Mouse (Mus musculus) embryonic facial prominence, embryonic 15.5 days (tissue): ENCODE measurements around the gene 1110051M20Rik. TPM values are rescaled to one million over a fixed set of nuclear protein-coding genes. Genes with fewer than 3 reads are reported as not detected.
A peak's percentile ranks its signal among the peaks of the same experiment; 100 is the strongest.
"Not testable (repeated sequence)": the region's sequence is repeated elsewhere in the genome, so short reads cannot be mapped to it uniquely, and the experiment has no call there.

Experiments used
- ATAC-seq: fragments of 200-750 bp; cut with Nextera tagmentation; 2 replicates; pipeline ENCODE4 v1.8.0; 2017; ENCODE audit warnings: low read depth, moderate TSS enrichment; ENCODE audit not compliant: insufficient number of reproducible peaks, low FRiP score, low TSS enrichment
- H3K27ac ChIP-seq: fragments of 300-500 bp; sonication (generic); replicated peaks from 2 replicates; pipeline ENCODE4 v1.5.1; 2015; ENCODE audit warnings: mild to moderate bottlenecking, inconsistent platforms
- H3K27me3 ChIP-seq: fragments of 300-500 bp; sonication (generic); 2 replicates; pipeline ENCODE4 v1.6.1; 2015; ENCODE audit warnings: inconsistent platforms
- H3K36me3 ChIP-seq: fragments of 300-500 bp; sonication (generic); 2 replicates; pipeline ENCODE4 v1.6.1; 2015; ENCODE audit warnings: mild to moderate bottlenecking, inconsistent platforms
- H3K4me1 ChIP-seq: fragments of 300-500 bp; sonication (generic); 2 replicates; pipeline ENCODE4 v1.6.1; 2015; ENCODE audit warnings: inconsistent platforms
- H3K4me2 ChIP-seq: fragments of 300-500 bp; sonication (generic); replicated peaks from 2 replicates; pipeline ENCODE4 v1.6.1; 2015; ENCODE audit warnings: mild to moderate bottlenecking, inconsistent platforms
- H3K4me3 ChIP-seq: fragments of 300-500 bp; sonication (generic); replicated peaks from 2 replicates; pipeline ENCODE4 v1.5.1; 2015; ENCODE audit warnings: mild to moderate bottlenecking, inconsistent platforms
- H3K9ac ChIP-seq: fragments of 300-500 bp; sonication (generic); 2 replicates; pipeline ENCODE4 v1.6.1; 2015; ENCODE audit warnings: inconsistent platforms
- H3K9me3 ChIP-seq: fragments of 300-500 bp; sonication (generic); replicated peaks from 2 replicates; pipeline ENCODE4 v1.6.1; 2016; ENCODE audit warnings: inconsistent platforms
- WGBS: fragments of 180-500 bp; shearing (Covaris S2); methylation state at CpG from one replicate; pipeline ENCODE4 v1.1.7; 2015; 5-methylcytosine and 5-hydroxymethylcytosine counted together
- polyA plus RNA-seq: library from polyadenylated mRNA; unstranded; fragments of >200 nt; fragmentation: Nextera tagmentation; extraction: Ambion mirVana; gene quantifications from 2 replicates; pipeline ENCODE4 v1.2.1, GENCODE M21; 2015

1110051M20Rik gene
- polyA plus RNA-seq: 61.0 and 68.0 TPM in 2 replicates

- Histone ChIP-seq H3K27ac (peak within 1 kb of the TSS; percentile 23; the same call in 1 of the 2 replicates), H3K36me3 (no peaks in the 10 kb centered on the region)
These were observed at the start of gene 1110051M20Rik for GRCm38 (mm10) chr2:91444286-91444892. Gene 1110051M20Rik (minus strand): TSS chr2:91444704.

GRCm38 (mm10) chr2:91493981-91494380 is 49.5 kb upstream of the 1110051M20Rik start:
- WGBS: 96% methylated on average over 9 of the region's 9 CpGs
- no peak for ATAC-seq
- H3K9me3 ChIP-seq: no peaks in the 10 kb centered on the region
- no peak overlapping the region for H3K9ac ChIP-seq
- H3K4me1 ChIP-seq: no peaks in the 10 kb centered on the region
- H3K4me2 ChIP-seq: no peak overlapping the region
- no peaks in the 10 kb centered on the region for H3K27me3 ChIP-seq
- H3K4me3 ChIP-seq: no peak overlapping the region
- no peak overlapping the region for H3K27ac ChIP-seq
- H3K36me3 ChIP-seq: peaks cover 88% of the 10 kb centered on the region

More at GRCm38 (mm10) chr2:91444286-91444892, at the start of gene 1110051M20Rik:
- H3K4me1 ChIP-seq: peaks cover 8% of the 10 kb centered on the region; the same call in 1 of the 2 replicates
- 1% methylated on average over 19 of the region's 19 CpGs for WGBS
- H3K4me2 ChIP-seq: peak within 1 kb of the TSS; percentile 65
- peak within 1 kb of the TSS; percentile 47; the same call in 1 of the 2 replicates for H3K9ac ChIP-seq
- H3K27me3 ChIP-seq: no peaks in the 10 kb centered on the region
- H3K4me3 ChIP-seq: peak within 1 kb of the TSS; percentile 77
- peak; percentile 89 for ATAC-seq
- no peaks in the 10 kb centered on the region for H3K9me3 ChIP-seq

- no peaks in the 10 kb centered on the region for H3K27me3 ChIP-seq
- no peak for ATAC-seq
- no peaks in the 10 kb centered on the region for H3K4me1 ChIP-seq
- no peak overlapping the region for H3K9ac ChIP-seq
- H3K4me2 ChIP-seq: no peak overlapping the region
- 92% methylated on average over 12 of the region's 12 CpGs for WGBS
- no peak overlapping the region for H3K27ac ChIP-seq
- H3K36me3 ChIP-seq: peaks cover 86% of the 10 kb centered on the region
- H3K9me3 ChIP-seq: no peaks in the 10 kb centered on the region
- H3K4me3 ChIP-seq: no peak overlapping the region
These were observed 47.6 kb upstream of the 1110051M20Rik start for GRCm38 (mm10) chr2:91492071-91492635.

- H3K4me2 ChIP-seq, H3K27me3 ChIP-seq, H3K9ac ChIP-seq, ATAC-seq, H3K4me3 ChIP-seq, H3K4me1 ChIP-seq, H3K9me3 ChIP-seq, H3K27ac ChIP-seq: not testable (repeated sequence)
- H3K36me3 ChIP-seq: peaks cover 84% of the 10 kb centered on the region
- 47% methylated on average over 3 of the region's 3 CpGs for WGBS
These were observed 42.8 kb upstream of the 1110051M20Rik start for GRCm38 (mm10) chr2:91487295-91487694.

GRCm38 (mm10) chr2:91485256-91485655 is 40.8 kb upstream of the 1110051M20Rik start:
- no peak for ATAC-seq
- H3K36me3 ChIP-seq: peaks cover 75% of the 10 kb centered on the region
- no peaks in the 10 kb centered on the region for H3K9me3 ChIP-seq
- no peak overlapping the region for H3K4me3 ChIP-seq
- H3K9ac ChIP-seq: no peak overlapping the region
- no peaks in the 10 kb centered on the region for H3K4me1 ChIP-seq
- no peaks in the 10 kb centered on the region for H3K27me3 ChIP-seq
- no peak overlapping the region for H3K4me2 ChIP-seq
- 78% methylated on average over 6 of the region's 6 CpGs for WGBS
- H3K27ac ChIP-seq: no peak overlapping the region

GRCm38 (mm10) chr2:91484698-91485097 is 40.2 kb upstream of the 1110051M20Rik start:
- H3K9me3 ChIP-seq: no peaks in the 10 kb centered on the region
- 75% methylated on average over 4 of the region's 4 CpGs for WGBS
- no peak overlapping the region for H3K27ac ChIP-seq
- no peak overlapping the region for H3K9ac ChIP-seq
- no peaks in the 10 kb centered on the region for H3K4me1 ChIP-seq
- no peak overlapping the region for H3K4me3 ChIP-seq
- no peaks in the 10 kb centered on the region for H3K27me3 ChIP-seq
- no peak for ATAC-seq
- H3K4me2 ChIP-seq: no peak overlapping the region
- peaks cover 75% of the 10 kb centered on the region for H3K36me3 ChIP-seq

GRCm38 (mm10) chr2:91480805-91481514 is 36.5 kb upstream of the 1110051M20Rik start:
- Histone ChIP-seq H3K27ac (no peak overlapping the region), H3K36me3 (peaks cover 79% of the 10 kb centered on the region), H3K27me3 (no peaks in the 10 kb centered on the region), H3K4me2 (no peak overlapping the region), H3K9me3 (no peaks in the 10 kb centered on the region), H3K4me3 (no peak overlapping the region), H3K9ac (no peak overlapping the region), H3K4me1 (peaks cover 7% of the 10 kb centered on the region)
- 58% methylated on average over 6 of the region's 6 CpGs for WGBS
- no peak for ATAC-seq

GRCm38 (mm10) chr2:91480399-91480801 is 35.9 kb upstream of the 1110051M20Rik start:
- no peaks in the 10 kb centered on the region for H3K27me3 ChIP-seq
- no peak overlapping the region for H3K4me2 ChIP-seq
- H3K36me3 ChIP-seq: peaks cover 79% of the 10 kb centered on the region
- WGBS: 91% methylated on average over 9 of the region's 9 CpGs
- no peak overlapping the region for H3K9ac ChIP-seq
- H3K4me3 ChIP-seq: no peak overlapping the region
- H3K27ac ChIP-seq: no peak overlapping the region
- ATAC-seq: no peak
- peaks cover 7% of the 10 kb centered on the region for H3K4me1 ChIP-seq
- no peaks in the 10 kb centered on the region for H3K9me3 ChIP-seq

GRCm38 (mm10) chr2:91476841-91477240 is 32.3 kb upstream of the 1110051M20Rik start:
- peaks cover 85% of the 10 kb centered on the region for H3K36me3 ChIP-seq

GRCm38 (mm10) chr2:91476251-91476661 is 31.8 kb upstream of the 1110051M20Rik start:
- Histone ChIP-seq H3K27me3 (no peaks in the 10 kb centered on the region), H3K36me3 (peaks cover 82% of the 10 kb centered on the region), H3K4me2 (no peak overlapping the region), H3K9me3 (no peaks in the 10 kb centered on the region), H3K4me1 (peaks cover 15% of the 10 kb centered on the region), H3K9ac (no peak overlapping the region), H3K4me3 (no peak overlapping the region), H3K27ac (peak overlapping the region; percentile 3; the same call in 1 of the 2 replicates)
- 58% methylated on average over 17 of the region's 17 CpGs for WGBS
- 0 out of 2 replicates have a peak, but pooled peaks have one; percentile 26 for ATAC-seq

More at GRCm38 (mm10) chr2:91476841-91477240, 32.3 kb upstream of the 1110051M20Rik start:
- Histone ChIP-seq H3K4me2 (no peak overlapping the region), H3K27me3 (no peaks in the 10 kb centered on the region), H3K9me3 (no peaks in the 10 kb centered on the region), H3K9ac (no peak overlapping the region), H3K4me1 (peaks cover 15% of the 10 kb centered on the region), H3K27ac (no peak overlapping the region), H3K4me3 (no peak overlapping the region)
- ATAC-seq: no peak
- WGBS: 65% methylated on average over 7 of the region's 7 CpGs

GRCm38 (mm10) chr2:91475791-91476190 is 31.3 kb upstream of the 1110051M20Rik start:
- ATAC-seq: no peak
- H3K4me1 ChIP-seq: peaks cover 15% of the 10 kb centered on the region
- H3K9ac ChIP-seq: no peak overlapping the region
- H3K27me3 ChIP-seq: no peaks in the 10 kb centered on the region
- no peak overlapping the region for H3K4me3 ChIP-seq
- WGBS: 58% methylated on average over 7 of the region's 7 CpGs
- H3K36me3 ChIP-seq: peaks cover 82% of the 10 kb centered on the region
- no peaks in the 10 kb centered on the region for H3K9me3 ChIP-seq
- no peak overlapping the region for H3K4me2 ChIP-seq
- 0 out of 2 replicates have a peak overlapping the region, but pooled peaks have one; percentile 3 for H3K27ac ChIP-seq
